Comparison of ENCODE assay signal across 16 mouse cellular contexts in the genomic region with DNA sequence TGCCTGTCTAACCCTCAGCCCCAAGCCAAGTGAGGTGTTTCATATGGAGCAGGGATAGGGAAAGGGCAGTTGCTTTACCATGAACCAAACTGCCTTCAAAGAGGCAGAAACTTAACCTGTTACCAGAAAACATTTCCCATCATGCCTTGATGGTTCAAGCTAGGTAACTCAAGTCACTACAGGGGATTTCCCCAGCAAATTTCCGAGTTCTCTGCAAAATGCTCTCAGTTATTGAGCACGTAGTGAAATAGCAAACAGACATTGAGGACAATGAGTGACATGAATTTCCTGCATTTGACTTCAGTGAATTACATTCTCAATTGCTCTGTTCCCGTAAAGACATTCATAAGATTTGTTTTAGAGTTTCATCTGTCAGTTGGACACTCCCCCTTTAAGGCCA.
"Had no signal": no experiment of that assay in that cellular context is flagged by ENCODE, and none has a peak within 500 bp of the region (broad histone marks: within the 10 kb centered on the region; RNA-seq: fewer than 3 reads in every experiment).

No protein-coding gene starts in this region.

- H3K9me3 ChIP-seq: liver, embryonic 15.5 days; midbrain, embryonic 10.5 days had no signal

- H3K9ac ChIP-seq: limb, embryonic 13.5 days; liver, embryonic 15.5 days had no signal

- ATAC-seq: lung, postnatal 0 days; midbrain, embryonic 16.5 days had no signal

- H3K27ac ChIP-seq: layer of hippocampus, adult 2 months; limb, embryonic 13.5 days; liver, embryonic 15.5 days; midbrain, embryonic 10.5 days had no signal

- H3K36me3 ChIP-seq: limb, embryonic 13.5 days; liver, embryonic 15.5 days had no signal

- H3K27me3 ChIP-seq: limb, embryonic 13.5 days; liver, embryonic 15.5 days had no signal

- DNase-seq: kidney, adult 2 months; kidney, postnatal 36 days; lung, adult 2 months; lung, postnatal 4 days; retina, postnatal 1 day; right cerebral cortex, postnatal 4 days; spleen, adult 18-20 months; thymus, adult 18-20 months; thymus, postnatal 14 days had no signal

- H3K4me3 ChIP-seq: layer of hippocampus, adult 2 months; limb, embryonic 13.5 days; liver, embryonic 15.5 days; midbrain, embryonic 10.5 days had no signal

- H3K4me2 ChIP-seq: limb, embryonic 13.5 days; liver, embryonic 11.5 days; liver, embryonic 15.5 days had no signal

- H3K4me1 ChIP-seq: liver, embryonic 15.5 days had no signal
